Mouse (Mus musculus) midbrain, embryonic 13.5 days (tissue): Measurements from ENCODE around the gene Rab17. TPM values are rescaled to one million over a fixed set of nuclear protein-coding genes. Genes with fewer than 3 reads are reported as not detected.

ENCODE experiments used
- ATAC-seq: fragments of 200-750 bp; cut with Nextera tagmentation; 2 replicates; pipeline ENCODE4 v1.8.0; 2017; ENCODE audit warnings: mild to moderate bottlenecking, moderate TSS enrichment, moderate library complexity
- H3K27ac ChIP-seq: fragments of 300-500 bp; sonication (generic); 2 replicates; pipeline ENCODE4 v1.5.1; 2015; ENCODE audit warnings: inconsistent platforms, mild to moderate bottlenecking, moderate library complexity
- H3K27me3 ChIP-seq: fragments of 300-500 bp; sonication (generic); 2 replicates; pipeline ENCODE4 v1.6.1; 2015; ENCODE audit warnings: mild to moderate bottlenecking, inconsistent platforms
- H3K36me3 ChIP-seq: fragments of 300-500 bp; sonication (generic); 2 replicates; pipeline ENCODE4 v1.6.1; 2015; ENCODE audit warnings: mild to moderate bottlenecking, inconsistent platforms
- H3K4me1 ChIP-seq: fragments of 300-500 bp; sonication (generic); replicated peaks from 2 replicates; pipeline ENCODE4 v1.6.1; 2015; ENCODE audit warnings: inconsistent platforms
- H3K4me2 ChIP-seq: fragments of 300-500 bp; sonication (generic); replicated peaks from 2 replicates; pipeline ENCODE4 v1.6.1; 2015; ENCODE audit warnings: moderate library complexity, mild to moderate bottlenecking, inconsistent platforms
- H3K4me3 ChIP-seq: fragments of 300-500 bp; sonication (generic); replicated peaks from 2 replicates; pipeline ENCODE4 v1.5.1; 2015; ENCODE audit warnings: mild to moderate bottlenecking, inconsistent platforms
- H3K9ac ChIP-seq: fragments of 300-500 bp; sonication (generic); replicated peaks from 2 replicates; pipeline ENCODE4 v1.6.1; 2015; ENCODE audit warnings: mild to moderate bottlenecking, inconsistent platforms
- H3K9me3 ChIP-seq: fragments of 300-500 bp; sonication (generic); 2 replicates; pipeline ENCODE4 v1.6.1; 2016; ENCODE audit warnings: mild to moderate bottlenecking, inconsistent platforms
- WGBS: fragments of 180-500 bp; shearing (Covaris S2); methylation state at CpG from one replicate; pipeline ENCODE4 v1.1.7; 2015; 5-methylcytosine and 5-hydroxymethylcytosine counted together
- polyA plus RNA-seq: library from polyadenylated mRNA; unstranded; fragments of >200 nt; fragmentation: Nextera tagmentation; extraction: Ambion mirVana; gene quantifications from 2 replicates; pipeline ENCODE4 v1.2.1, GENCODE M21; 2015

The Rab17 gene
- polyA plus RNA-seq, 1 experiment from 2014 or later = not detected

DNA sequence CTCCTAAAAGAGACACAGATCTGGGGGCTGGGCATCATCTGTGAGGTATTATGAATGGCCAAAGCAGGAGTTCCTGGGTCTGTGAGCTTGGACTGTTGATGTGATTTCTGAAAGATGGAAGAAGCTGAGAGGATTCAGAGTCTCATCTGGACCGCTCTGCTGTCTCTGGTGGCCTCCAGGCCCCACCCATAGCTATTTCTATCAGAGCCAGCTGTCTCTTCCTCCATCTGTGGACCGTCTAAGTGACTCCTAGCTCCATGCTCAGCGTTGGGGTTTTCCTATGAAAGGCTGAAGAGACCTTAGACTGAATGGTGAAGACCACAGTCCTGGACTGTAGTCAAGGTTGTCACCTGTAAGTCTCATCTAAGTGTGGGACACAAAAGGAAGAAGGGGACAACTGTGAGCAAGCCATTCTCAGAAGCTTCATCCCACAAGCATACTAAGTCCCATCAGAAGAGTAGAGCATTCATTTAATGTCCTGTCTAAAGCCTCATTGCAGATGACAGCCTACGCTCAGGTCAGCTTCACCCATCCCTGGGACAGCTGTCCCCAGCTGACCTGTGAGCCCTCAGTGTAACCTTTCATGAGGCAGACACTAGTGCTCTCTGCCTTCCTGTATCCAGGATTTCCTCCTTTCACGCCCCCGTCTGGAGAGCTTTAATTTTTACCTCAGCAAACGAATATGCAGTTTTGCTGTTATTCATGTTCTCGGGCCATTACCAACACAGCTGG is 34.2 kb upstream of the Rab17 start:
- Histone ChIP-seq H3K9me3 (no peaks in the 10 kb centered on the region), H3K27me3 (no peaks in the 10 kb centered on the region; the same call in 1 of the 2 replicates), H3K9ac (no peak overlapping the region), H3K36me3 (no peaks in the 10 kb centered on the region), H3K4me1 (peaks cover 22% of the 10 kb centered on the region), H3K4me2 (no peak overlapping the region), H3K4me3 (no peak overlapping the region), H3K27ac (no peak overlapping the region)
- WGBS = 91% methylated on average over 8 of the region's 8 CpGs
- no peak for ATAC-seq

DNA sequence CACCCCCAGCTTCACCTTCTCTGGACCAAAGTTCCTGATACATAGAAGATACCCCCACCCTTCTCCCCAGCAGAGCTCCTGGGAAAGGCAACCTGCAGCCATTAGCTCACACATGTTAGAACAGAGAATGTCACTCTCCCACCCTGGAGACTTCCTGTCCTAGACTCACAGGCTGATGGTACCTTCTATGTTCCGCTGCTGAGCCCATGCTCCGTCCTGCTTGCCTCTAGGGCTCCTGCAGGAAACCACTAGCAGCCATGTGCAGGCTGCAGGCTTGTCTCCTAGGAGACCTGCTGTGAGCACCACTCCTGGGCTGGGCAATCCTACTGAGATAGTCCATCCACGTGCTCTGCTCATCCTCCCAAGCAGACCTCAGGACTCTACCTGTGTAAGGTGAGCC is 33.2 kb upstream of the Rab17 start:
- no peak for ATAC-seq
- WGBS = 80% methylated on average over 3 of the region's 3 CpGs
- Histone ChIP-seq H3K4me3 (no peak overlapping the region), H3K9ac (no peak overlapping the region), H3K4me1 (peaks cover 26% of the 10 kb centered on the region), H3K4me2 (no peak overlapping the region), H3K27me3 (no peaks in the 10 kb centered on the region; the same call in 1 of the 2 replicates), H3K9me3 (no peaks in the 10 kb centered on the region), H3K36me3 (no peaks in the 10 kb centered on the region), H3K27ac (no peak overlapping the region)

DNA sequence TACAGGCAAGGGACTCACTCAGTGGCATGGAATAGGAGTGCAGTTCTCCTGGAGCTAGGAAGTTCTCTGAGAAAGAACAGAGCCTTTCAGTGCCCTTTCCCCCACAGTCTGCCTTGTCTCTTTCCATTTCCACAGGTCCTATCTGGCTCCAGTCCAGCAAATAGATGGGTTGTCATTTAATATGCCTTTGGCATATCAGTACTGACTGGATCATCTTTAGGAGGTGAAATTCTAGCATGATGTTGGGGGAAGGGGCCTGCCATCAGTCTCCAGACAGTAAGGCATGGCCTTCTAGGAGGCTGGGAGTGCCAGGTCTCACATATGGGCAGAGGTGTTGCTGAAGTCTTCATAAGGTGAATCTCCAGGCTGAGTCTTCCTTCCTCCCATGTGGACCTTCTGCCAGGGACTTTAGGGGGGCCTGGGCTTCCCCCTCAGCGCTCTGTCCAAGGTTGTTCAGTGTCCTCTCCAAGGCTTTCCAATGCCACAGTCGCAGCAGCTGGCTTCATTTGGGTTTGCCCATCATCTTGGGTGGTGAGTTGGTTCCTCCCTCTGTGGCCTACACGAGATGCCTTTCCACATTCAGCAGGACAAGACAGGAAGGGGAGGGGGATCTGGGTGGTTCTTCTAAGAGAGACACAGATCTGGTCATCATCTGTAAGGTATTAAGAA is 32.5 kb upstream of the Rab17 start:
- no peak overlapping the region for H3K9ac ChIP-seq
- no peaks in the 10 kb centered on the region for H3K36me3 ChIP-seq
- no peak overlapping the region for H3K4me2 ChIP-seq
- no peaks in the 10 kb centered on the region; the same call in 1 of the 2 replicates for H3K27me3 ChIP-seq
- no peak overlapping the region for H3K27ac ChIP-seq
- peaks cover 26% of the 10 kb centered on the region for H3K4me1 ChIP-seq
- WGBS = 96% methylated on average over 3 of the region's 3 CpGs
- no peaks in the 10 kb centered on the region for H3K9me3 ChIP-seq
- ATAC-seq = no peak
- no peak overlapping the region for H3K4me3 ChIP-seq

DNA sequence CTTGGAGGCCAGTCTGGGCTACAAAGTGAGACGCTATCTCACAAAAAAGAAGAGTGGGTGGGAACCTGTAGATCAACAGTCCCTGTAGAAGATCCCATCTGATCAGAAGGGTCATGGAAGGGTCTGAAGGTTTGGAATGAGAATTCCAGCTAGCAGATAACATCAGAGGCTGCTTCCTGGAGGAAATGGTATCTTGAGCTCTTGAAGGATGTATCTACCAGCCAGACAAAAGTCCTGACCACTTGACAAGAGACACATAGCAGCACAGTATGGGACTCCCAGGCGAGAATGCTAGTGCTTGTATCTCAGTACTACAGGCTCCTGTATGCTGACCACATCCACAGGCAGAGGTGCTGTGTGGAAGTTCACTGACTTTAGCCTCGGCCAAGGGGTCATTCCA is 31.6 kb upstream of the Rab17 start:
- peaks cover 26% of the 10 kb centered on the region for H3K4me1 ChIP-seq
- H3K27ac ChIP-seq = no peak overlapping the region
- no peak overlapping the region for H3K4me3 ChIP-seq
- H3K27me3 ChIP-seq = no peaks in the 10 kb centered on the region; the same call in 1 of the 2 replicates
- H3K36me3 ChIP-seq = no peaks in the 10 kb centered on the region
- no peak overlapping the region for H3K4me2 ChIP-seq
- ATAC-seq = no peak
- H3K9ac ChIP-seq = no peak overlapping the region
- H3K9me3 ChIP-seq = no peaks in the 10 kb centered on the region
- 95% methylated on average over 3 of the region's 3 CpGs for whole genome bisulfite sequencing

DNA sequence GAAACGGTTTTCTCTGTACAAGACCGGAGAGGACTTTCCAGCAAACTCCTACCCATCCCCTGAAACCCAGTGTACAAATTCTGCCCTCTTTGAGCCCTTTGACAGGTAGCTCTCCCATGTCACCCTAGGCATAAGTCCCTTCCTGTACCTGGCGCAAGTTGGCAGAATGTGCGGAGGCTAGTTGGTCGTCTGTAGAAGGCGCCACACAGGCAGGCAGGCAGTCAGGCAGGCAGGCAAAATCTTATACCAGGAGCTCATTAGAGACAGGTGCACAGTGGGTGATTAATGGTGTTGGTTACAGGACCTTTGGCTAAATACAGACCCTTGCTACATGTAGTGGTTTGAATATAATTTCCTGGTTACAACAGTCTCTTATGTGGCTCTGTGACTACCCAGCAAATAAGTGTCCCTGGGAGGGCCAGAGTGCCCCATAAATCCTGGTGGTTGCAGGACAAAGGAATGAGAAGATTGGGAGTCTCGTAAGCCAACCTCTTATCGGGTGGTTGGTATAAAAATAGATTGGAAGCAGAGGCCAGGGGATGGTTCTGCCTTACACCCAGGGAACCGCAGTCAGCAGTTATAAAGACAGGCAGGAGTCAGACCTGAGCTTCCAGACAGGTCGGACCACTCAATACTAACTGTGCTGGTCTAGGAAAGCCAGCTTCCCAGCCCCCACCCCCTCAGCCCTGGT is 30.6 kb upstream of the Rab17 start:
- Histone ChIP-seq H3K9ac (peak overlapping the region; percentile 86; the same call in 1 of the 2 replicates), H3K4me1 (peaks cover 26% of the 10 kb centered on the region), H3K36me3 (no peaks in the 10 kb centered on the region), H3K27ac (peak overlapping the region; percentile 30; the same call in 1 of the 2 replicates), H3K9me3 (no peaks in the 10 kb centered on the region), H3K4me2 (peak overlapping the region; percentile 98), H3K27me3 (no peaks in the 10 kb centered on the region; the same call in 1 of the 2 replicates), H3K4me3 (peak overlapping the region; percentile 78)
- WGBS = 71% methylated on average over 10 of the region's 10 CpGs
- no peak for ATAC-seq

DNA sequence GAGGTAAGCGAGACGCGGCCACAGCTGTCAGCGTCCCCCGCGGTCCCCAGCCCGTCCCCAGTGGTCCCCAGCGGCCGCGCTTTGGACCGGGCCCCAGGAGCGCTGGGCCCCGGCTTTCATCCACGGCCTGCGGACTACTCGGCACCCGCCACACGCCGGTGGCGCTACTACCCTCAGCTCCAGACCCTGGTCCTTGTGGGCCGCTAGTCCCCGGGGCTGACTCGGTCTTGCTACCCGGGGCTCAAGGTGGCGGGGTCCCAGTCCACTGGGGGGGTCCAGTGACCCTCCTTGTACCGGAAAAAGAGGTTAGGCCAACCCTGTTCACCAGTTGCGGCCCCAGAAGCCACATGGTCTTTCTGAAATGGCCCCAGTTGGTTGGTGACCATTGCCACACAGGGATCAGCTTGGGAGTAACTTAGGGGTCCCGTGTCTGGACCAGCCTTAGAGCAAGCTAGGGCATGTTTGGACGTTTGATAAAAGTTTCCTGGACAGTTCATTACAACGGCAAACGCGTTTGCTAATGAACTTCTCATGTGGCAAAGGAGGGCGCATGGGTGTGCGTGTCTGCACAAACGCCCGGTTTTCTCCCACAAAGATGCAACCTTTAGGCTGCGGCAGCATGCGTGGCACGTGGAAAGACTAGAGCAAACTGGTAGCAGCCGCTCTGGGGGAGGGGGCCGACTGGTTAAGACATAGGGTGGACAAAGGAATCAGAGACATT is 29.6 kb upstream of the Rab17 start:
- WGBS = 1% methylated on average over 41 of the region's 41 CpGs
- H3K4me2 ChIP-seq = peak overlapping the region; percentile 98
- peak; percentile 80 for ATAC-seq
- peak overlapping the region; percentile 39; the same call in 1 of the 2 replicates for H3K27ac ChIP-seq
- peak overlapping the region; percentile 86 for H3K9ac ChIP-seq
- H3K9me3 ChIP-seq = no peaks in the 10 kb centered on the region
- H3K4me1 ChIP-seq = peaks cover 26% of the 10 kb centered on the region
- H3K27me3 ChIP-seq = no peaks in the 10 kb centered on the region; the same call in 1 of the 2 replicates
- H3K36me3 ChIP-seq = no peaks in the 10 kb centered on the region
- H3K4me3 ChIP-seq = peak overlapping the region; percentile 78

DNA sequence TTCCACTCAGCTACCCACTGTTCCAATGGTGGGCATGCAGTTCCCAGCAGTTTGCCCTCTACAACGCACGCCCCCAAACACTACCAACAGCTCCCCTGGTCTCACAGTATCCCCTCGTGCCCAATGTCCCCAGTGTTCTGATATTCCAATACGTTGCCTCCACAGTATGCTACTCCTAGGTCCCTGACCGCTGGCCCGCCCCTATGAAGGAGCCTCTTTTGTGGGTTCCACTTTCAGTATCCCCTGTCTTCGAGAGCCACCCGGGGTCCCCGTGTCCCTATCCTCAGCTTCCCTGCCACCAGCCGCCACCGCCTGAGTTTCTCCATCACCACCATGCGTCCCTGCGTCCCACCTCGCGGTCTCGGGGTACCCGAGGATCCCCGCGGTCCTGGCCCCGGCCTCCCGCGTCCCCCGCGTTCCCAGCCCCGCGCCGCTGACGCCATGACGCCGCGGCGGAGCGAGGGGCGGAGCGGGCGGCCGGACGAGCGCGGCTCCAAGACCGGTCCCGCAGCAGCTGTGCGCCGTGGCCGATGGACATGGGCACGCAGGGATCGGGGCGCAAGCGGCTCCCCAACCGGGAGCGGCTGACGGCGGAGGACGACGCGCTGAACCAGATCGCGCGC is 28.9 kb upstream of the Rab17 start, which contains the start of gene Lrrfip1:
Gene Lrrfip1, plus strand, starts transcription at position 470 of the 623 bp plus-strand sequence.
- peak within 1 kb of the TSS; percentile 98 for H3K4me2 ChIP-seq
- WGBS = 3% methylated on average over 44 of the region's 59 CpGs
- H3K36me3 ChIP-seq = no peaks in the 10 kb centered on the region
- H3K27me3 ChIP-seq = no peaks in the 10 kb centered on the region; the same call in 1 of the 2 replicates
- ATAC-seq = peak; percentile 87
- peak within 1 kb of the TSS; percentile 39; the same call in 1 of the 2 replicates for H3K27ac ChIP-seq
- H3K9me3 ChIP-seq = no peaks in the 10 kb centered on the region
- H3K4me1 ChIP-seq = peaks cover 26% of the 10 kb centered on the region
- peak within 1 kb of the TSS; percentile 78 for H3K4me3 ChIP-seq
- peak within 1 kb of the TSS; percentile 86 for H3K9ac ChIP-seq

DNA sequence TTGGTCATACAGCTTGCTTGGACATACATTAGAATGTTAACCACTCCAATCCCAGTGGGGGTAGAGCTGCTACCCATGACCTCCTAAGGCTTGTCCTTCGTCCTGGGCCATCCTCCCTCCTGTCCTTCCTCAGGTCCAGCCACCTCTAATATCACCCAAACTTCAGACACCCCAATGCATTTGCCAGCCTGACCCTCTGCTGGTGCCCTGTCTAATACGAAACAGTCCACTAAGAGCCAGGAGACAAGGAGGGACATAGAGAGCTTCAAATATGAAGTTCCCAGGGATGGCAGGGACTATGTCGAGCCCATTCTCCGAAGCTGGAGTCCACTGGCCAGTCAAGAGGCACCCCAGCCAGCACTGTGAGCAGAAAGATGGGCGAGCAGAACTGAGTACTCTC is 28.2 kb upstream of the Rab17 start:
- Histone ChIP-seq H3K4me3 (peak overlapping the region; percentile 78), H3K9ac (no peak overlapping the region), H3K27me3 (no peaks in the 10 kb centered on the region; the same call in 1 of the 2 replicates), H3K36me3 (no peaks in the 10 kb centered on the region), H3K9me3 (no peaks in the 10 kb centered on the region), H3K27ac (peak overlapping the region; percentile 39; the same call in 1 of the 2 replicates), H3K4me1 (peaks cover 26% of the 10 kb centered on the region), H3K4me2 (peak overlapping the region; percentile 98)
- ATAC-seq = no peak
- 90% methylated on average over 5 of the region's 5 CpGs for WGBS

DNA sequence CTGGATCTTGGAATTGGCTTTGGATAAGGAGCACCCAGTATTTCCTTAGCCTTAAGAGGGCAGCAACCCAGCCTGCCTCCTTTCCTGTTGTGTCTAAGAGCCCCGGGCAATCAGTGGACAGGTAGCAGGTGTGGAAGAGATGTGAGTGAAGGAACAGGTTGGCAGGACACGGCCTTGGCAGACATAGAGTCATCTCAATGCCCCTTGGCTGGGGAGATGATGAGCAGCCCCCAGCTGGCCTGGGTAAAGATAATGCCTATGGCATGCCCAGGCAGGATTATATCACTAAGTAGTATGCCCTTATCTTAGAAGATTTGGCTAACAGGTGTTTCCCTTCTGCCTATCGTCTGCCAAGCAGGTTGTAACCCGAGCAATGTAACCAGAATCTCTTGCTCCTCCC is 27.7 kb upstream of the Rab17 start:
- Histone ChIP-seq H3K27ac (no peak overlapping the region), H3K9ac (no peak overlapping the region), H3K36me3 (no peaks in the 10 kb centered on the region), H3K27me3 (no peaks in the 10 kb centered on the region; the same call in 1 of the 2 replicates), H3K9me3 (no peaks in the 10 kb centered on the region), H3K4me1 (peaks cover 26% of the 10 kb centered on the region), H3K4me3 (no peak overlapping the region), H3K4me2 (no peak overlapping the region)
- ATAC-seq = no peak
- 82% methylated on average over 4 of the region's 4 CpGs for WGBS

DNA sequence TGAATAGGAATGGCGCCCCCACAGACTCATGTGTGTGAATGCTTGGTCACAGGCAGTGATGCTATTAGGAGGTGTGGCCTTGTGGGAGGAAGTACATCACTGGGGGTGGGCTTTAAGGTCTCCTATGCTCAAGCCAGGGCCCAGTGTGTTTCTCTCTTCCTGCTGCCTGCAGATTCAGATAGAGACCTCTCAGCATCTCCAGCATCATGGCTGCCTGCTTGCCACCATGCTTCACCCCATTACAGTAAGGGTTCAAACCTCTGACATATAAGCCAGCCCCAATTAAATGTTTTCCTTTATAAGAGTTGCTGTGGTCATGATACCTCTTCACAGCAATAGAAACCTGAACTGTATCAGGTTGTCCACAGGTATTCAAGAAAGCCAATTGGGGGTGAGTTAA is 26.5 kb upstream of the Rab17 start:
- ATAC-seq = no peak
- Histone ChIP-seq H3K9ac (no peak overlapping the region), H3K9me3 (no peaks in the 10 kb centered on the region), H3K4me2 (no peak overlapping the region), H3K4me3 (no peak overlapping the region), H3K36me3 (no peaks in the 10 kb centered on the region), H3K4me1 (peaks cover 23% of the 10 kb centered on the region), H3K27ac (no peak overlapping the region), H3K27me3 (no peaks in the 10 kb centered on the region; the same call in 1 of the 2 replicates)
- 89% methylated on average over 1 of the region's 1 CpGs for WGBS

DNA sequence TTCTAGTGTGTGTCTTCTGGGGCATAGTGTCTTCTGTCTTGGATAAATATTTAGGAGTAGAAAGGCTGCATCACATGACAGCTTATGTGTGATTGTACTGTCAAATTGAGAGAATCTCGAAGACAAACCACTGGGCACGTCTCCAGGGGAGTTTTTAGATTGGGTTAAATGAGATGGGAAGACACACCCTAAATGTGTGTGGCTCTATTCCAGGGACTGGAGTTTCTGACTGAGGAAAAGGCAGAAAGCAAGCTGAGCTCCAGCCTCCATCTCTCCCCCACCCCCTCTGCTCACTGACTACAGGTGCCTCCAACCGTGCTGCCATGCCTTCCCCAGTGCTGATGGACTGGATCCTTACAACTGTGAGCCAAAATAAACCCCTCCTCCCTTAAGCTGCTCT is 11.9 kb upstream of the Rab17 start:
- no peak overlapping the region for H3K9ac ChIP-seq
- no peaks in the 10 kb centered on the region for H3K9me3 ChIP-seq
- no peak overlapping the region for H3K27ac ChIP-seq
- 86% methylated on average over 3 of the region's 3 CpGs for WGBS
- no peaks in the 10 kb centered on the region for H3K36me3 ChIP-seq
- no peak for ATAC-seq
- no peak overlapping the region for H3K4me2 ChIP-seq
- H3K4me1 ChIP-seq = peaks cover 2% of the 10 kb centered on the region
- H3K4me3 ChIP-seq = no peak overlapping the region
- H3K27me3 ChIP-seq = no peaks in the 10 kb centered on the region
